ENCODE assay signal across 16 mouse cellular contexts in the genomic region with DNA sequence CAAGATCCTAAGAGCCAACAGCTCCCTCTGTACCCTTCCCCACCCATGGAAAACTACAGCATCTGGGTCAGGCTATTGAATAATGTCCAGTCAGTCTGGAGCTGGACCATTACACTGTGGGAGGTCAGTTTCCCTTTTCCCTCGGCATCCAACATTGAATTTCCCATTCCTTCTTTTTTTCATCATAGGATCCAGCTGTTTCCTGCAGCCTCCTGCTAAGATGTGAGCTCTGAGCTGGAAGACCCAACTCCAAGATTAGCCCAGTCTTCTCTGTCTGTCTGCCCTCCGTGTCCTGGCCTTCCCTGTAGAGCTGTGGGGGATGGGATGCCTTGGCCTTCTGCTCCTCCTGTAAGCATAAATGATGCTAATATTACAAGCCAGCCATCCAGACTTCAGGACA.
DNase-seq lines count a peak whose midpoint lies in the region.
"Had no signal": no experiment of that assay in that cellular context is flagged by ENCODE, and none has a peak within 500 bp of the region (broad histone marks: within the 10 kb centered on the region; RNA-seq: fewer than 3 reads in every experiment).

No protein-coding gene starts in this region.

- WGBS in heart, embryonic 10.5 days: 58% methylated on average over 2 of the region's 2 CpGs

- H3K9me3 ChIP-seq in heart, embryonic 10.5 days: no peaks in the 10 kb centered on the region
- H3K9me3 ChIP-seq: forebrain, embryonic 10.5 days; hindbrain, embryonic 13.5 days; limb, embryonic 10.5 days; midbrain, embryonic 10.5 days; neural tube, embryonic 15.5 days had no signal

- H3K27me3 ChIP-seq in heart, embryonic 10.5 days (ENCODE audit: insufficient read depth, poor library complexity, severe bottlenecking): no peaks in the 10 kb centered on the region
- H3K27me3 ChIP-seq: hindbrain, embryonic 13.5 days; neural tube, embryonic 15.5 days had no signal

- intact Hi-C loops in gastrocnemius, postnatal 14 days (cut with DNase I; ENCODE audit: low total_unique reads): no loop called here

- no peaks in the 10 kb centered on the region for H3K36me3 ChIP-seq in heart, embryonic 10.5 days
- H3K36me3 ChIP-seq: forebrain, embryonic 10.5 days; hindbrain, embryonic 13.5 days; limb, embryonic 10.5 days; midbrain, embryonic 10.5 days; neural tube, embryonic 15.5 days had no signal

- DNase-seq in gastrocnemius, postnatal 14 days: peak; percentile 13
- no peak for DNase-seq in gastrocnemius, adult 8-10 months (ENCODE audit: low spot score in 2 of 2)
- peak; percentile 48 for DNase-seq in kidney, postnatal 10 days
- no peak for DNase-seq in kidney, postnatal 36 days
- DNase-seq in heart, embryonic 10.5 days (ENCODE audit: low spot score): no peak
- DNase-seq in skeletal muscle tissue, adult 2 months (ENCODE audit: low read depth, low spot score): peak; percentile 18
- no peak for DNase-seq in ovary, postnatal 36 days (ENCODE audit: low spot score)
- DNase-seq: adrenal gland, postnatal 25 days; cerebellum, adult 9-11 months; kidney, adult 18-20 months had no signal

- H3K27ac ChIP-seq in heart, embryonic 10.5 days: peak overlapping the region; percentile 39; the same call in 1 of the 2 replicates
- H3K27ac ChIP-seq: forebrain, embryonic 10.5 days; hindbrain, embryonic 13.5 days; limb, embryonic 10.5 days; midbrain, embryonic 10.5 days; neural tube, embryonic 15.5 days; stomach, postnatal 0 days had no signal

- H3K4me1 ChIP-seq in heart, embryonic 10.5 days: peaks cover 9% of the 10 kb centered on the region; the same call in 1 of the 2 replicates
- H3K4me1 ChIP-seq: midbrain, embryonic 10.5 days had no signal

- H3K4me3 ChIP-seq in heart, embryonic 10.5 days: no peak overlapping the region
- H3K4me3 ChIP-seq: forebrain, embryonic 10.5 days; hindbrain, embryonic 13.5 days; limb, embryonic 10.5 days; midbrain, embryonic 10.5 days; neural tube, embryonic 15.5 days had no signal

Comparison
In these comparisons a context has a peak if more than half of its experiments do, and no peak if none do; other contexts are left out.
1. DNase-seq: peak in gastrocnemius, postnatal 14 days (single experiment), kidney, postnatal 10 days (single experiment) and skeletal muscle tissue, adult 2 months (single experiment); none in gastrocnemius, adult 8-10 months (0 of 2), kidney, postnatal 36 days (0 of 2), heart, embryonic 10.5 days (single experiment) and ovary, postnatal 36 days (single experiment).